Mouse (Mus musculus) megakaryocyte, embryonic 14.5 days (primary cell): ENCODE results near the gene Fate1. TPM values are rescaled to one million over a fixed set of nuclear protein-coding genes. Genes with fewer than 3 reads are reported as not detected.

Source experiments
- H3K27me3 ChIP-seq: replicated peaks from 2 replicates; pipeline ENCODE3; 2012; ENCODE audit warnings: inconsistent platforms
- H3K36me3 ChIP-seq: replicated peaks from 2 replicates; pipeline ENCODE3; 2012; ENCODE audit warnings: low read length, inconsistent platforms, mixed read lengths
- H3K4me1 ChIP-seq: 2 replicates; pipeline ENCODE4 v1.6.1; 2012; ENCODE audit warnings: inconsistent platforms
- H3K4me3 ChIP-seq: replicated peaks from 2 replicates; pipeline ENCODE3; 2012; ENCODE audit warnings: moderate library complexity, mild to moderate bottlenecking, inconsistent platforms
- H3K9me3 ChIP-seq: 2 replicates; pipeline ENCODE4 v1.6.1; 2012; ENCODE audit warnings: inconsistent platforms
- FLI1 ChIP-seq: IDR thresholded peaks from 2 replicates; pipeline ENCODE4 v1.6.1; 2012; ENCODE audit warnings: low read length, inconsistent platforms, mixed read lengths
- GATA1 ChIP-seq: IDR thresholded peaks from 3 replicates; pipeline ENCODE4 v1.6.1; 2012; ENCODE audit warnings: mixed read lengths, low read length, inconsistent platforms, borderline replicate concordance
- polyA plus RNA-seq: library from polyadenylated mRNA; stranded (reverse); fragments of >175 nt; gene quantifications from 2 replicates; pipeline ENCODE4 v1.2.3, GENCODE M21; 2012; ENCODE audit warnings: low replicate concordance; ENCODE audit not compliant: insufficient read depth

The Fate1 gene
- polyA plus RNA-seq, 1 experiment: not detected

DNA sequence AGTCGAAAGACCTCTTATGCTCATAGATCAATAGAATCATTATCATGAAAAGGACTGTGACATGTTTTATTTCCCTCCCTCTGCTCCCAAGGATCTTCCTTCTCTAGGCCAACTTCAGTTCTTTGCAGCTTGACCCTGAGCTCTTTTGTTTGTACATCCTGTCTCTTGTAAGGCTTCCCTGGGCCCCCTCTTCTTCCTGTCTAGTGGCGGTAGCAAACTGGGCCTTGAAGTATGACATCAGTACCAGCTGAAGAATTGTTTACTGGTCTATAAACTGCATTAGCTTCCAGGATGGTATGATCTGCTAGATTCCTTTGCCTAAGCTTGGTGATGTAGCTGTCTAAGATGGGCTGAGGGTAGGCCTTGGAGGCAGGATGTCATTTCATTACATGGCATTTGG lies 8.5 kb downstream of the Fate1 start:
- Histone ChIP-seq H3K4me1 (no peaks in the 10 kb centered on the region), H3K36me3 (no peaks in the 10 kb centered on the region), H3K9me3 (no peaks in the 10 kb centered on the region), H3K27me3 (peaks cover 9% of the 10 kb centered on the region), H3K4me3 (no peak overlapping the region)
- TF ChIP-seq FLI1: no peak
- no peak for TF ChIP-seq GATA1

DNA sequence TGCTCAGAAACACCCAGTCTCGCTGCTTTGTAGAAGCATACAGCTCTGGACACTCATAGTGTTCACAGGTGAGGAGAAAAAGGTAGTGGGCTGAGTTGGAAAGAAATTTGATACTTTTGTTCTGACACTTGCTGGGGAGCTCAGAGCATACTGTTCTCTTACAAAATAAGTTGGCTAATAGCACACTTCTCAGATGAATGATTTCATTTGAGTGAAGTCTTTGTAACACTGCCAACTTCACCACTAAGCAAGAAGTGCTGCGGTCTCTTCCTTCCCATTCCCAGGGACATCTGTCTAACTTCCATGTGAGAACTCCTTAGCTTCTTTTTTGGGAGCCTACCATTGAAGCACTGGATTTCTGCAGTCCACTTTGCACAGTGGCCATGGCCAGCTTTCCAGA lies 10.4 kb downstream of the Fate1 start:
- Histone ChIP-seq H3K4me1 (no peaks in the 10 kb centered on the region), H3K4me3 (no peak overlapping the region), H3K36me3 (no peaks in the 10 kb centered on the region), H3K9me3 (no peaks in the 10 kb centered on the region), H3K27me3 (peaks cover 9% of the 10 kb centered on the region)
- TF ChIP-seq GATA1: no peak
- TF ChIP-seq FLI1: no peak

DNA sequence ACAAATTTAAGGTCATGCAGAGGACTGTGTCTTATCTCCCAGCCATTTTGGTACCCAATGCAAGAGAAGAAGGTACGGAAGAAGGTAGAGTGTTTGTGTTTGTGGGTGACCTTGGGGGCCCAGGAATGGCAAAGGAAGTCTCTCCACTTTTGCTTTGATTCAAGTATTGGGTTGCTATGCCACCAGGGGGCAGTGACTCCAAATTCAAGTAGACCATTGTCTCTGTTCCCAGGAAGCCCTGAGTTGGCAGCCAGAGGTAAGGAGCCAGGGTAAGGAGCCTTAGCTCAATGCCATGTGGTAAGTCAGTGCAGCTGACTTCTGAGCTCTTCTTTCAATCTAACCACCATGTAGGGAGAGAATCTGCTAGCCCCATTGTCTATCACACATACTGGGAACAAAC lies 11.0 kb downstream of the Fate1 start:
- Histone ChIP-seq H3K36me3 (no peaks in the 10 kb centered on the region), H3K27me3 (peaks cover 15% of the 10 kb centered on the region), H3K9me3 (no peaks in the 10 kb centered on the region), H3K4me1 (no peaks in the 10 kb centered on the region), H3K4me3 (no peak overlapping the region)
- TF ChIP-seq FLI1: no peak
- no peak for TF ChIP-seq GATA1

DNA sequence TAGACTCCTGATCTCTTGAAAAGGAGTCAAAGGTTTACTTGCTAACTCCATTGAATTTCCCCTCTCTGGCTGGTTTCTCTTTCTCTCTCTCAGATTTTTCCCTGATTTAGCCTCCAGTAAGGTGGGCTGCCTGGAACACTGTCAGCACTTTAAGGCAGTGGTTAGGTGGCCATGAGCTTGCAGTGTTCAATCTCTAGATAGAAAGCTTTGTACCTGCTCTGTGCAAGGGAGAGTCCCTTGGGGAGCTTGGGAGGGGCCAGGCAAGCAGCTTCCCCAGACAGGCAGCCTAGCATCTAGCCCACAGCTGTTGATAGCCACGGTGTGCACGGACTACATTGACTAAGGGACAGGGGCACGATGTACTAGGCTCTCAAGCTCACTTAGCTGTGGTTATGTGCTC lies 18.8 kb downstream of the Fate1 start, which contains the start of gene Cnga2:
Gene Cnga2 (plus strand): TSS at position 301 of the 400 bp plus-strand sequence.
- TF ChIP-seq FLI1 (no peak), GATA1 (no peak)
- no peak within 1 kb of the TSS for H3K4me3 ChIP-seq
- H3K36me3 ChIP-seq: no peaks in the 10 kb centered on the region
- no peaks in the 10 kb centered on the region for H3K4me1 ChIP-seq
- no peaks in the 10 kb centered on the region for H3K9me3 ChIP-seq
- H3K27me3 ChIP-seq: peaks cover 28% of the 10 kb centered on the region

DNA sequence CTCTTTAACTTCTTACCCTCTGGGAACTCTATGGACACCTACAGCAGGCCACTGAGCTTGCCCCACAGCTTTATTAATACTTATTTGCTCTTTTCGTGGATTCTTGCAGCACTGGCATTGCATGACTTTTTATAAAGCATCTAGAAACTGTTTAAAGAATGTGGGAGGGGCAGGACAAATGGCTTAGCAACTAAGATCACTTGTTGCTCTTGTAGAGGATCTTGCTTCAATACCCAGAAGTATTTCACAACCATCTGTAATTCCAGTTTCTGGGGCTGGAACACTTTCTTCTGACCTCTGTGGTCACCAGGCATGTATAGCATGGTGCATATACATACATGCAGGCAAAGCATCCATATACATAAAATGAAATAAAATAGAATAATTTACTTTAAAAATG lies 23.2 kb downstream of the Fate1 start:
- no peaks in the 10 kb centered on the region for H3K9me3 ChIP-seq
- no peak for TF ChIP-seq FLI1
- TF ChIP-seq GATA1: no peak
- H3K27me3 ChIP-seq: peaks cover 13% of the 10 kb centered on the region
- H3K36me3 ChIP-seq: no peaks in the 10 kb centered on the region
- H3K4me3 ChIP-seq: no peak overlapping the region
- no peaks in the 10 kb centered on the region for H3K4me1 ChIP-seq

DNA sequence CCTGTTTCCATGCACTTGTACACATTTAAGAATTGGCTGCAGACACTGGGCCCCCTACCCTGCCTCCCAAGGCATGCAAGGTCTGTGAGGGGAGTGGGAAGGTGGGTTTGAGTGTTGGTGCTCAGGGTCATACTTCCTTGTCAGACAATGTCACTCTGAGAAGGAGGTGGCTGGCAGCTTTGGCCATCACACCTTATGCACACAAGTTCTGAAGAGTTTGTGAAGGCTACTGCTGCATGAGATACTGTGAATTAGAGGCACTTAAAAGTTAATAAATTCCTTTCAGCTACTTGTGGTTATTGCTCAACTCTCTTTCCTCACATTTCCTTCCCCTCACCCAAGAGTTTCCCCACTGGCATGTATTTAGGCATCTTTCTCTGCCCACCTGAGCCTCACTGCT lies 37.1 kb downstream of the Fate1 start:
- H3K4me3 ChIP-seq: no peak overlapping the region
- no peaks in the 10 kb centered on the region for H3K4me1 ChIP-seq
- no peaks in the 10 kb centered on the region for H3K9me3 ChIP-seq
- H3K27me3 ChIP-seq: peaks cover 29% of the 10 kb centered on the region
- TF ChIP-seq FLI1 (no peak), GATA1 (no peak)
- no peaks in the 10 kb centered on the region for H3K36me3 ChIP-seq

DNA sequence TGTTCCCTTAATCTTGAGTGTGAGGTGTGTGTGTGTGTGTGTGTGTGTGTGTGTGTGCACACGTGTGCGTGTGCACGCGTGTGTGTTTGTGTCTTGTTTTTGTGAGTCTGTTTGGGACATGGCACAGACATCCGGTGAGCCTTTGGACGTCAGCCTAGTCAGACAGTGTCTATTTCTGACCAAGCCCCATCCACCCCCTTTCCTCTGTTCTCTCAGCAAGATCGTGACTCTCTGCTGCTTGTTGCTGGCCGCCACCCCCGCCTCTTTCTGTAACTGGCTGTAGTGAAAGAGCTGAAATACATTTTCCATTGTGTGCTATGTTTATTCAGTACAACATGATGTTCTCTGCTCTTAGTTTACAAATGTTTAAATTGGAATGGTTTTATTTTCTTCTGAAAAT lies 39.5 kb downstream of the Fate1 start:
- Histone ChIP-seq H3K4me1 (no peaks in the 10 kb centered on the region), H3K27me3 (peaks cover 24% of the 10 kb centered on the region), H3K4me3 (no peak overlapping the region), H3K36me3 (no peaks in the 10 kb centered on the region), H3K9me3 (no peaks in the 10 kb centered on the region)
- no peak for TF ChIP-seq GATA1
- TF ChIP-seq FLI1: no peak

DNA sequence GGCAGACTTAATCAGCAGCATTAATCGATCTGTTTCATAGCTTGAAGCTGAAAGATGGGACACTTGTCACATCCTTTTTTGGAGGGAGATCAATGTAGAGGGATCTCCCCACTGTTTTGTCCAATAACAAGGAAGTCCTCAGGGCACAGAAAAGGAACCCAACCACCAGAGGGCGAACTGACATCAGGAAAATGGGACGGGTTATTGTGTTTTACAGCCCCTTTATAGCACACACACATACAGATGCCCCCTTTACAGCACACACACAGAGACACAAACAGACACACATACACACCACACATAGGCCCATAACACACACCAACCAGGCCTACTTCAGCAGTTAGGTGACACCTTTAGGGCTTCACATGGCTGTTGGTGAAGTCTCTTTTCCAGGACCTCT lies 40.0 kb downstream of the Fate1 start:
- peaks cover 20% of the 10 kb centered on the region for H3K27me3 ChIP-seq
- no peak for TF ChIP-seq FLI1
- no peaks in the 10 kb centered on the region for H3K36me3 ChIP-seq

DNA sequence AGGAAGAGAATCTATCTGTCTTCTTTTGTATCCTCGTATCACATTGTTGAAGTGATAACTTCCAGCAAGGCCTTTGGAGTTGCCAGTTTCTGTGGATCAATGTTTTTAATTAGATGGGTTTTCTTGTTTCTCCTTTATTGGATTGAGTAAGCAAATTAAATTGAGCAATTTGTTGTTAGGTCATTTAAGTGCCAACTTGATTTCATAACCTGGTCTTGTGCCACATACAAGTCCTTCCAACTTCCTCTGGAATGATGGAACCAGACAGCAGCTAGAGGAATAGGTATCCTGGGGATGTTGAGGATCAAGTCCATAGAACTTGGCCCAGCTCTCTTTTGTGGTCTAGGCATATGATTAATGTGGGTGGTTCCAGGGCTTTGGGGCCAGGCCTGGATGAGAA lies 49.5 kb downstream of the Fate1 start:
- Histone ChIP-seq H3K4me1 (no peaks in the 10 kb centered on the region), H3K9me3 (0 out of 2 replicates have a peak, but pooled peaks cover 3% of the 10 kb centered on the region), H3K36me3 (no peaks in the 10 kb centered on the region), H3K4me3 (no peak overlapping the region), H3K27me3 (peaks cover 9% of the 10 kb centered on the region)
- no peak for TF ChIP-seq GATA1
- no peak for TF ChIP-seq FLI1

More for the DNA sequence above, 40.0 kb downstream of the Fate1 start:
- Histone ChIP-seq H3K9me3 (no peaks in the 10 kb centered on the region), H3K4me3 (no peak overlapping the region), H3K4me1 (no peaks in the 10 kb centered on the region)

DNA sequence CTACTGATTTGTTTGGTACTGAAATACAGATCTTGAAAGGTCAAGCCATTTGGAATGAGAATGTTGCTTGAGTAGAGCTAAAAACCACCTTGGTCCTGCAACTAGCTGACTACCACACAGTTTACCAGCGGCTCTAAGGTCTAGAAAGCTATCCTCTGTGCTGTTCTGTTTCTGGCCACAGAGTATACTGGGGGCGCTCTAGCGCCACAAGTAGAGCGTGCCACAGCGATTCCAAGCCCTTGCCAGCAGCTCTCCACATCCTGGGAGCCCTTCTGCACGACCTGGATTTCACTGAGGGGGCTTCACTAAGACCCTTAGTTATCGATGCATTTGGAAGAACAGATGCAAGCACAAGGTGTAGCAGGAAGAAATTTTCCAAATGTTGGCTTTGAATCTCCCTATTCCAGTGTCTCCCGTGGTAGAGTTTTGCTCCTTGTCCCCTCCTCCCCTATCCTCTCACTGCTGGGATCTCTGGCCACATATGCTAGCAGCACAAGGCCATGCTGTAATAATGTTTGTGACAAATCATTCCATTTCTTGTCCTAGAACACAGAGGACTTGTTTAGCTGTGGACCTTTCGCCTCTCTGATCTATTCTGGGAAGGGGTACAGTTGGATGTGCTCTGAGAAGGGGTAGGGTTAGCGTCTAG lies 50.1 kb downstream of the Fate1 start:
- Histone ChIP-seq H3K4me3 (no peak overlapping the region), H3K36me3 (no peaks in the 10 kb centered on the region), H3K9me3 (0 out of 2 replicates have a peak, but pooled peaks cover 3% of the 10 kb centered on the region), H3K4me1 (no peaks in the 10 kb centered on the region), H3K27me3 (peaks cover 9% of the 10 kb centered on the region)
- TF ChIP-seq GATA1: no peak
- no peak for TF ChIP-seq FLI1

DNA sequence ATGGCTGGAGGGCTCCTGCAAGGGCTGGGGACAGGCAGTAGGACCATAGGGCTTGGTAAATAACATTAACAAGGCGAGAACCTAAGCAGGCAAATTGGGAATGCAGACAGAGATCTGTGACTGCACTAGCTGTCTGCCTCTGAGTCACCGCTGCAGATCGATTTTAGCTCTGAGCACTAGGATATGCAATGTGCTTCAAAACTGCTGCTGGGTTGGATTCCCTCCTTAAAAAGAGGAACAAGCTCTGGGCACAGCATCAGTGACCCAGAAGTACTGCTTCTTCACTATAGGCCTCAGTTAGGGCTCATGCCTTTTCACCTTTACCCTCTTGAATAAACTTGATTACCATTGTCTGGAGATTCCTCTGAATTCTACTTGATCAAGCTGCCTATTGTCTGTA lies 50.8 kb downstream of the Fate1 start:
- TF ChIP-seq GATA1: no peak
- no peak for TF ChIP-seq FLI1
- H3K9me3 ChIP-seq: 0 out of 2 replicates have a peak, but pooled peaks cover 3% of the 10 kb centered on the region
- H3K4me3 ChIP-seq: no peak overlapping the region
- no peaks in the 10 kb centered on the region for H3K36me3 ChIP-seq
- peaks cover 9% of the 10 kb centered on the region for H3K27me3 ChIP-seq
- H3K4me1 ChIP-seq: no peaks in the 10 kb centered on the region

Other genes with a start within 250 kb of the Fate1 start
- 0.97 and 3.0 TPM in 2 replicates for gene Vma21, start 157.1 kb upstream of the Fate1 start, polyA plus RNA-seq
- not detected in 2 replicates for gene Gm1141, start 52.0 kb upstream of the Fate1 start, polyA plus RNA-seq
- not detected in 2 replicates for gene Prrg3, start 10.4 kb upstream of the Fate1 start, polyA plus RNA-seq
- not detected in 2 replicates for gene Cnga2, start 18.9 kb downstream of the Fate1 start, polyA plus RNA-seq
- not detected in 2 replicates for gene Magea4, start 249.0 kb downstream of the Fate1 start, polyA plus RNA-seq